Mouse (Mus musculus) stomach, embryonic 14.5 days (tissue): ENCODE measurements around the gene Olfr318. TPM values are rescaled to one million over a fixed set of nuclear protein-coding genes. Genes with fewer than 3 reads are reported as not detected.

Experiments used
- ATAC-seq: fragments of 200-750 bp; cut with Nextera tagmentation; 2 replicates; pipeline ENCODE4 v1.8.0; 2017; ENCODE audit warnings: low read depth, moderate TSS enrichment; ENCODE audit not compliant: insufficient number of reproducible peaks, insufficient read depth, low FRiP score
- H3K27ac ChIP-seq: fragments of 300-500 bp; sonication (generic); 2 replicates; pipeline ENCODE4 v1.5.1; 2014; ENCODE audit warnings: mild to moderate bottlenecking, low read length, moderate library complexity, mixed read lengths
- H3K27me3 ChIP-seq: fragments of 300-500 bp; sonication (generic); 2 replicates; pipeline ENCODE4 v1.6.1; 2014; ENCODE audit warnings: low read length, control low read depth, mixed read lengths; ENCODE audit not compliant: control insufficient read depth, insufficient read depth
- H3K36me3 ChIP-seq: fragments of 300-500 bp; sonication (generic); 2 replicates; pipeline ENCODE4 v1.6.1; 2014; ENCODE audit warnings: mild to moderate bottlenecking, control low read depth, low read length, moderate library complexity, mixed read lengths; ENCODE audit not compliant: control insufficient read depth, insufficient read depth
- H3K4me1 ChIP-seq: fragments of 300-500 bp; sonication (generic); 2 replicates; pipeline ENCODE4 v1.6.1; 2014; ENCODE audit warnings: low read length, control low read depth, mixed read lengths; ENCODE audit not compliant: control insufficient read depth, insufficient read depth
- H3K4me2 ChIP-seq: fragments of 300-500 bp; sonication (generic); replicated peaks from 2 replicates; pipeline ENCODE4 v1.6.1; 2014; ENCODE audit warnings: low read depth, low read length, control low read depth
- H3K4me3 ChIP-seq: fragments of 300-500 bp; sonication (generic); 2 replicates; pipeline ENCODE4 v1.5.1; 2014; ENCODE audit warnings: low read depth, low read length, control low read depth
- H3K9ac ChIP-seq: fragments of 300-500 bp; sonication (generic); replicated peaks from 2 replicates; pipeline ENCODE4 v1.6.1; 2014; ENCODE audit warnings: low read depth, mild to moderate bottlenecking, control low read depth, low read length, moderate library complexity, mixed read lengths
- H3K9me3 ChIP-seq: fragments of 300-500 bp; sonication (generic); 2 replicates; pipeline ENCODE4 v1.6.1; 2016; ENCODE audit warnings: low read depth, low read length, control low read depth; ENCODE audit not compliant: control insufficient read depth
- WGBS: fragments of 180-500 bp; shearing (Covaris S2); extraction: QIAGEN DNeasy Blood & Tissue Kit; methylation state at CpG from one replicate; pipeline ENCODE4 v1.1.7; 2014; 5-methylcytosine and 5-hydroxymethylcytosine counted together
- polyA plus RNA-seq: library from polyadenylated mRNA; unstranded; fragments of >200 nt; fragmentation: Nextera tagmentation; extraction: Ambion mirVana; gene quantifications from 2 replicates; pipeline ENCODE4 v1.2.1, GENCODE M21; 2014

The Olfr318 gene
- polyA plus RNA-seq, 1 experiment from 2014 or later: not detected

DNA sequence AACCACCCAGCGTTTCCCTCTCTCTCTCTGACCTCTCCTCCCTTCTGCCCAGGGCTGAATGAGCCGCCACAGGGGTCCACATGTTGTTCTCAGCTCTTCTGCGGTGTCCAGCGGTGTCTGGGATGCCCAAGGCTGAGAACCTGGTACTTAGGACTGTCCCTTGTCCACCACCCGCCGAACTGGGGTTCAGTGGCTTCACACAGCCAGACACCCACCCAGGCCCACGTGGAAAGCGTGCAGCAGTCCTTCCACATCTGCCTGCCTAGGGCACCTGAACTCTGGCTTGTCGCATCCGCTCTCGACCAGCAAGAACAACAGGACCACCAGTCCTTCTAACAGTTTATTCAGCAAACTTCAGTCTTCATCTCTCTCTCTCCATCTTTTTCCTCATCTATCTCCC, 14.7 kb downstream of the Olfr318 start:
- H3K9ac ChIP-seq: no peak overlapping the region
- no peak overlapping the region for H3K27ac ChIP-seq
- WGBS: 78% methylated on average over 11 of the region's 11 CpGs
- H3K4me2 ChIP-seq: no peak overlapping the region
- no peaks in the 10 kb centered on the region for H3K27me3 ChIP-seq
- no peaks in the 10 kb centered on the region for H3K4me1 ChIP-seq
- ATAC-seq: no peak
- H3K4me3 ChIP-seq: no peak overlapping the region
- H3K9me3 ChIP-seq: no peaks in the 10 kb centered on the region
- H3K36me3 ChIP-seq: no peaks in the 10 kb centered on the region

DNA sequence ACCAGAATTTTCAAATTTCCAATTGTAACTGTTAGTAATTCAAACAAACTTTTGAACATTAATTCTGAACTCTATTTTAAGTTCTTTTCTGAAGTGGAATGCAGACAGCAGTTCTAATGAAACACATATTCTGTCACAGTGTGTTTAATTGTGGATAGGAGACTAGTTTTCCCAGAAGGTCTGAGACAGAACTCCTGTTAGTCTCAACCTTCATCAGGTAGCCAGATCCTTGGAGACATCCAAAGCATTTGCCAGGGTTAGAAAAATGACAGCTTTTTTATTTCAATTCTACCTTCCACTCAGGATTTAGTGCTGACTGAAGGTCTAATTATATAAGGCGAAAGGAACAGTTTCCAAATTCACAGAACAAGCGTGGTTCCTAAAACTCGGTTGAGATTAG, 25.0 kb downstream of the Olfr318 start, which contains the start of gene Olfr319:
Gene Olfr319, plus strand, starts transcription at position 301 of the 400 bp plus-strand sequence.
- Histone ChIP-seq H3K4me1 (no peaks in the 10 kb centered on the region), H3K4me2 (no peak within 1 kb of the TSS), H3K4me3 (no peak within 1 kb of the TSS), H3K9ac (no peak within 1 kb of the TSS), H3K36me3 (no peaks in the 10 kb centered on the region), H3K27ac (no peak within 1 kb of the TSS), H3K27me3 (no peaks in the 10 kb centered on the region), H3K9me3 (0 out of 2 replicates have a peak, but pooled peaks cover 5% of the 10 kb centered on the region)
- ATAC-seq: no peak
- 86% methylated on average over 3 of the region's 3 CpGs for WGBS

DNA sequence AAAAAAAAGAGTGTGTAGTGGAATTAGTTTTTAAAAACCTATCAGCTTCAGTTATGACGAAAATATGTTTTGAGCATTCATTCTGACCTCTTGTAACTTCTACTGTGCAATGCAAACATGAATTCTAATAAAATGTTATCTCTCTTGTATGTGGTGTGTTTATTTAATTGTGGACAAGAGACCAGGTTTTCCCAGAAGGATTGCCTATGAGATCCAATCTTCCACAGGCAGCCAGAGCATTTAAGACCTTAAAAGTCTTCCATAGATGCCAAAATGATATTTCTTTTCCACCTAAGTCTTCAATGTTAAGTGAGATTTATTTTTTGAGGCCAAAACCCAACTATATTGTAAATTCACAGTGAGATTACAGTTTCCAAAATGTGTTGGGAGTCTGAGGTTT, 43.0 kb downstream of the Olfr318 start, which contains the start of gene Olfr320:
Gene Olfr320, plus strand, starts transcription at position 301 of the 400 bp plus-strand sequence.
- no peak for ATAC-seq
- no peak within 1 kb of the TSS for H3K4me3 ChIP-seq
- no peaks in the 10 kb centered on the region for H3K27me3 ChIP-seq
- 78% methylated on average over 1 of the region's 1 CpGs for WGBS
- no peak within 1 kb of the TSS for H3K9ac ChIP-seq
- H3K9me3 ChIP-seq: no peaks in the 10 kb centered on the region
- no peak within 1 kb of the TSS for H3K27ac ChIP-seq
- no peaks in the 10 kb centered on the region for H3K4me1 ChIP-seq
- H3K4me2 ChIP-seq: no peak within 1 kb of the TSS
- H3K36me3 ChIP-seq: no peaks in the 10 kb centered on the region

DNA sequence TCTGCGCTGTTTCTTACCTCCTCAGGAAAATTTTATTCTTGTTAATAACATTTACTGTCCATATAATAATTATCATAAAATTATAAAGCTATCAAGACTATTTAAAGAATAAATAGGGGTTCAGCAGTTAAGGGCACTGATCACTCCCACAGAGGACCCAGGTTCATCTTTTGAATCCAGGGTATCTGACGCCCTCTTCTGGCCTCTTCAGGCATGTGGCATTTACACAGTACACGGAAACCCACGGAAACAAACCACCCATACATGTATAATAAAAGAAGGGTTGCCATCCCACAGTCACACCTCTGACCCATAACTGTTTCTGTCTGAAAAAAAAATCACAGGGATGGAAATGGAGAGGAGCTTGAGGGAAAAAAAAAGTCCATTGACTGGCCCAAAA, 52.0 kb downstream of the Olfr318 start:
- no peak for ATAC-seq
- Histone ChIP-seq H3K27ac (no peak overlapping the region), H3K27me3 (no peaks in the 10 kb centered on the region), H3K36me3 (no peaks in the 10 kb centered on the region), H3K9ac (no peak overlapping the region), H3K4me3 (no peak overlapping the region), H3K4me1 (no peaks in the 10 kb centered on the region), H3K9me3 (no peaks in the 10 kb centered on the region), H3K4me2 (no peak overlapping the region)
- 62% methylated on average over 4 of the region's 4 CpGs for WGBS

DNA sequence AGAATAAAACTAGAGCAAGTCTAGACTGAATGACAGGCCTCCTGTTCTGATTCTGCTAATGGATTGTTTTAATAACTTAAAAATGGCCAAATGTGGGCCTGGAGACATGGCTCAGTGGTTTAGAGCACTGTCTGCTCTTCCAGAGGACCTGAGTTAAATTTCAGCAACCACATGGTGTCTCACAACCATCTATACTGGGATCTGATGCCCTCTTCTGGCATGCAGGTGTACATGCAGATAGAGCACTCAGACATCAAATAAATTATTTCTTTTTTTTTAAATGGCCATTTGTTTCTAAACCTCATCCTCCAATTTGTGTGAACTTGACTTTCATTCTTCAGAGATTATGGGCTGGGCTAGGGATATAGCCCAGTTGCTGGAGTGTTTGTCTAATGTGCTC, 54.6 kb downstream of the Olfr318 start:
- Histone ChIP-seq H3K27me3 (no peaks in the 10 kb centered on the region), H3K9ac (no peak overlapping the region), H3K4me3 (no peak overlapping the region), H3K9me3 (no peaks in the 10 kb centered on the region), H3K4me1 (no peaks in the 10 kb centered on the region), H3K4me2 (no peak overlapping the region), H3K36me3 (no peaks in the 10 kb centered on the region), H3K27ac (no peak overlapping the region)
- ATAC-seq: no peak

Other genes starting within 250 kb of the Olfr318 start
- gene Olfr332, start 231.5 kb downstream of the Olfr318 start, polyA plus RNA-seq: not detected in 2 replicates
- not detected in 2 replicates for gene Olfr331, start 221.4 kb downstream of the Olfr318 start, polyA plus RNA-seq
- not detected in 2 replicates for gene Olfr330, start 189.2 kb downstream of the Olfr318 start, polyA plus RNA-seq
- not detected in 2 replicates for gene Olfr329-ps, start 177.6 kb downstream of the Olfr318 start, polyA plus RNA-seq
- 0.12 TPM in 1 of 2 replicates, not detected in the other for gene Olfr328, start 168.4 kb downstream of the Olfr318 start, polyA plus RNA-seq
- not detected in 2 replicates for gene Olfr224, start 153.5 kb downstream of the Olfr318 start, polyA plus RNA-seq
- not detected in 2 replicates for gene Olfr325, start 146.3 kb downstream of the Olfr318 start, polyA plus RNA-seq
- not detected in 2 replicates for gene Olfr324, start 128.9 kb downstream of the Olfr318 start, polyA plus RNA-seq
- gene 2210407C18Rik, start 107.9 kb downstream of the Olfr318 start, polyA plus RNA-seq: 0.58 and 0.90 TPM in 2 replicates
- not detected in 2 replicates for gene Olfr323, start 93.5 kb downstream of the Olfr318 start, polyA plus RNA-seq
- 0.14 TPM in 1 of 2 replicates, not detected in the other for gene Trim58, start 83.5 kb downstream of the Olfr318 start, polyA plus RNA-seq
- not detected in 2 replicates for gene Olfr322, start 65.2 kb downstream of the Olfr318 start, polyA plus RNA-seq
- not detected in 2 replicates for gene Olfr320, start 42.9 kb downstream of the Olfr318 start, polyA plus RNA-seq
- not detected in 2 replicates for gene Olfr319, start 24.9 kb downstream of the Olfr318 start, polyA plus RNA-seq
- not detected in 2 replicates for gene Olfr317, start 15.2 kb upstream of the Olfr318 start, polyA plus RNA-seq
- not detected in 2 replicates for gene Olfr316, start 28.7 kb upstream of the Olfr318 start, polyA plus RNA-seq
- gene Olfr315, start 49.2 kb upstream of the Olfr318 start, polyA plus RNA-seq: not detected in 2 replicates
- not detected in 2 replicates for gene Olfr314, start 58.9 kb upstream of the Olfr318 start, polyA plus RNA-seq
- gene Fam183b, start 77.9 kb upstream of the Olfr318 start, polyA plus RNA-seq: 5.0 and 8.7 TPM in 2 replicates
- gene Olfr313, start 91.0 kb upstream of the Olfr318 start, polyA plus RNA-seq: not detected in 2 replicates
- not detected in 2 replicates for gene Olfr312, start 105.2 kb upstream of the Olfr318 start, polyA plus RNA-seq
- not detected in 2 replicates for gene Olfr311, start 115.2 kb upstream of the Olfr318 start, polyA plus RNA-seq
- gene Gm12258, start 123.1 kb upstream of the Olfr318 start, polyA plus RNA-seq: 11.4 and 12.4 TPM in 2 replicates
- 7.1 and 9.4 TPM in 2 replicates for gene 2810021J22Rik, start 143.2 kb upstream of the Olfr318 start, polyA plus RNA-seq
- gene Zfp39, start 180.2 kb upstream of the Olfr318 start, polyA plus RNA-seq: 7.5 and 8.2 TPM in 2 replicates
- gene Btnl10, start 193.9 kb upstream of the Olfr318 start, polyA plus RNA-seq: 0.07 TPM in 1 of 2 replicates, not detected in the other
- 211 and 222 TPM in 2 replicates for gene Rnf187, start 214.9 kb upstream of the Olfr318 start, polyA plus RNA-seq
- gene Hist3h2ba, start 224.9 kb upstream of the Olfr318 start, polyA plus RNA-seq: 31.2 and 32.5 TPM in 2 replicates
- 32.4 and 33.9 TPM in 2 replicates for gene Hist3h2a, start 230.7 kb upstream of the Olfr318 start, polyA plus RNA-seq
- gene Trim17, start 230.7 kb upstream of the Olfr318 start, polyA plus RNA-seq: 0.20 and 0.62 TPM in 2 replicates